In genomic region chr12:117160211-117160891, GRCm38 (mm10) we compare ENCODE assay signal across 10 mouse cellular contexts.
DNase-seq lines count a peak whose midpoint lies in the region; ATAC-seq lines count a peak whose summit lies in the region.
"Had no signal": no experiment of that assay in that cellular context is flagged by ENCODE, and none has a peak within 500 bp of the region (broad histone marks: within the 10 kb centered on the region; RNA-seq: fewer than 3 reads in every experiment).

No protein-coding gene starts in this region.

- peaks cover 8% of the 10 kb centered on the region for H3K4me1 ChIP-seq in embryonic facial prominence, embryonic 11.5 days (ENCODE audit: control insufficient read depth, insufficient read depth, low read length)
- peaks cover 5% of the 10 kb centered on the region; the same call in 1 of the 2 replicates for H3K4me1 ChIP-seq in intestine, embryonic 15.5 days (replicated peaks)
- H3K4me1 ChIP-seq in neural tube, embryonic 15.5 days: peaks cover 41% of the 10 kb centered on the region

- 4% methylated on average over 30 of the region's 30 CpGs for WGBS in embryonic facial prominence, embryonic 11.5 days
- 5% methylated on average over 30 of the region's 30 CpGs for WGBS in intestine, embryonic 15.5 days
- WGBS in neural tube, embryonic 15.5 days: 3% methylated on average over 30 of the region's 30 CpGs

- H3K27me3 ChIP-seq in embryonic facial prominence, embryonic 11.5 days (ENCODE audit: control insufficient read depth, insufficient read depth, low read length): peaks cover 35% of the 10 kb centered on the region
- peaks cover 59% of the 10 kb centered on the region for H3K27me3 ChIP-seq in intestine, embryonic 15.5 days (replicated peaks)
- peaks cover 30% of the 10 kb centered on the region for H3K27me3 ChIP-seq in neural tube, embryonic 15.5 days (replicated peaks)

- H3K4me2 ChIP-seq in embryonic facial prominence, embryonic 11.5 days (ENCODE audit: low read depth, low read length): peak overlapping the region; percentile 34
- H3K4me2 ChIP-seq in intestine, embryonic 15.5 days (replicated peaks): peak overlapping the region; percentile 53
- peak overlapping the region; percentile 58 for H3K4me2 ChIP-seq in neural tube, embryonic 15.5 days

- H3K27ac ChIP-seq in embryonic facial prominence, embryonic 11.5 days (replicated peaks; ENCODE audit: low read depth, low read length): no peak overlapping the region
- H3K27ac ChIP-seq in intestine, embryonic 15.5 days: no peak overlapping the region
- H3K27ac ChIP-seq in neural tube, embryonic 15.5 days (replicated peaks): peak overlapping the region; percentile 69
- H3K27ac ChIP-seq: liver, embryonic 14.5 days had no signal

- ATAC-seq in embryonic facial prominence, embryonic 11.5 days (replicated peaks; ENCODE audit: insufficient number of reproducible peaks, low FRiP score, low TSS enrichment, low read depth): no peak
- peak; percentile 39; the same call in 1 of the 2 replicates for ATAC-seq in intestine, embryonic 15.5 days
- ATAC-seq in neural tube, embryonic 15.5 days (ENCODE audit: low FRiP score): peak; percentile 20; the same call in 1 of the 2 replicates

- peak overlapping the region; percentile 21 for H3K4me3 ChIP-seq in embryonic facial prominence, embryonic 11.5 days (ENCODE audit: low read depth, low read length)
- H3K4me3 ChIP-seq in intestine, embryonic 15.5 days (replicated peaks): peak overlapping the region; percentile 21
- peak overlapping the region; percentile 27 for H3K4me3 ChIP-seq in neural tube, embryonic 15.5 days (replicated peaks)

- peak; percentile 3 for DNase-seq in kidney, adult 9 months
- no peak for DNase-seq in kidney, adult 18-20 months
- peak; percentile 48 for DNase-seq in embryonic facial prominence, embryonic 11.5 days (ENCODE audit: low spot score)
- no peak for DNase-seq in urinary bladder, postnatal 36 days (ENCODE audit: low spot score in 2 of 2)
- DNase-seq in right cerebral cortex, adult 18-20 months: no peak
- no peak for DNase-seq in spleen, postnatal 14 days (ENCODE audit: low spot score in 2 of 2)
- DNase-seq: gastrocnemius, postnatal 10 days had no signal

- H3K9ac ChIP-seq in embryonic facial prominence, embryonic 11.5 days (replicated peaks; ENCODE audit: low read length): no peak overlapping the region; the same call in 1 of the 2 replicates
- H3K9ac ChIP-seq in intestine, embryonic 15.5 days: no peak overlapping the region
- H3K9ac ChIP-seq in neural tube, embryonic 15.5 days (replicated peaks): peak overlapping the region; percentile 35
- H3K9ac ChIP-seq: liver, embryonic 14.5 days had no signal

- no peaks in the 10 kb centered on the region for H3K36me3 ChIP-seq in embryonic facial prominence, embryonic 11.5 days (replicated peaks; ENCODE audit: control insufficient read depth, insufficient read depth, low read depth, low read length)
- H3K36me3 ChIP-seq in intestine, embryonic 15.5 days: no peaks in the 10 kb centered on the region
- no peaks in the 10 kb centered on the region for H3K36me3 ChIP-seq in neural tube, embryonic 15.5 days

- no peaks in the 10 kb centered on the region for H3K9me3 ChIP-seq in embryonic facial prominence, embryonic 11.5 days (replicated peaks; ENCODE audit: control insufficient read depth, low read length)
- H3K9me3 ChIP-seq in intestine, embryonic 15.5 days: no peaks in the 10 kb centered on the region
- H3K9me3 ChIP-seq in neural tube, embryonic 15.5 days (replicated peaks): no peaks in the 10 kb centered on the region

Comparison
In these comparisons a context has a peak if more than half of its experiments do, and no peak if none do; other contexts are left out.
1. DNase-seq: peak in kidney, adult 9 months (single experiment) and embryonic facial prominence, embryonic 11.5 days (single experiment); none in kidney, adult 18-20 months (single experiment), urinary bladder, postnatal 36 days (0 of 2), right cerebral cortex, adult 18-20 months (single experiment) and spleen, postnatal 14 days (0 of 2).
2. Peak in every context shown above with its lines, with median percentiles within 50 percentile points of each other: H3K4me2 ChIP-seq and H3K4me3 ChIP-seq.